Mouse (Mus musculus) cortical plate, adult 2 months (tissue): ENCODE measurements around the gene Tex264. TPM values are rescaled to one million over a fixed set of nuclear protein-coding genes. Genes with fewer than 3 reads are reported as not detected.

ENCODE experiments used
- H3K27ac ChIP-seq: fragments of 200-500 bp; 2 replicates; pipeline ENCODE4 v1.5.1; 2012; ENCODE audit warnings: low read length, control low read depth, inconsistent platforms; ENCODE audit not compliant: insufficient read depth
- H3K4me1 ChIP-seq: fragments of 200-500 bp; 2 replicates; pipeline ENCODE4 v1.6.1; 2011; ENCODE audit warnings: low read length; ENCODE audit not compliant: control insufficient read depth, insufficient read depth
- H3K4me3 ChIP-seq: fragments of 200-500 bp; 2 replicates; pipeline ENCODE4 v1.5.1; 2011; ENCODE audit warnings: mild to moderate bottlenecking, low read length, control low read depth; ENCODE audit not compliant: insufficient read depth
- CTCF ChIP-seq: fragments of 200-500 bp; IDR thresholded peaks from 2 replicates; pipeline ENCODE4 v1.5.1; 2011; ENCODE audit warnings: mild to moderate bottlenecking, control low read depth, low read length; ENCODE audit not compliant: insufficient read depth; ENCODE audit errors: extremely low read depth
- POLR2A ChIP-seq: fragments of 200-500 bp; IDR thresholded peaks from 2 replicates; pipeline ENCODE4 v1.6.1; 2011; ENCODE audit warnings: mild to moderate bottlenecking, low read length, control low read depth; ENCODE audit not compliant: insufficient read depth; ENCODE audit errors: extremely low read depth
- polyA plus RNA-seq: library from polyadenylated mRNA; depleted of rRNA; stranded (reverse); fragments of >200 nt; gene quantifications from 2 replicates; pipeline ENCODE4 v1.2.3, GENCODE M21; 2012

Gene Tex264
- polyA plus RNA-seq, 1 experiment: 109 TPM

- Histone ChIP-seq H3K4me3 (no peak overlapping the region), H3K27ac (no peak overlapping the region), H3K4me1 (0 out of 2 replicates have a peak, but pooled peaks cover 7% of the 10 kb centered on the region)
- TF ChIP-seq CTCF: peak; percentile 99
- no peak for TF ChIP-seq POLR2A
Observed at GRCm38 (mm10) chr9:106675480-106675879, 10.2 kb downstream of the Tex264 start.

DNA sequence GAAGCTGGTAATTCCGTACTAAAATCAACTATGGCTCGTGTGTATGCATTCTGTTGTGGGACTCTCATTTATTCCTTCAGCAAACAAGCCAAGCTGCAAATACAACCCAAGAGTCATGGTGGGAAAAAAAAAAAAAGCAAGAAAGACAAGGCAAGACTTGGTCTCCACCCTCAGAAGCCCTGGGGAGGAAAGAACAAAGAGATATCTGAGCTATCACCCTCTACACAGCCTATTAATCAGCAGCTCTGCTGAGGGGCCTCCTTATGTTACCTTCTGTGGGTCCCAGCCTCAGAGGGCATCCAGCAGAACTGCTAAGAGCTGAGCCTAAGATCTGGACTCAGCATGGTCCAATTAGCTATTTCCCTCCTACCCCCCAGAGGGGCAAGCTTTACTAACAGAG is 11.9 kb downstream of the Tex264 start:
- peaks cover 8% of the 10 kb centered on the region; the same call in 1 of the 2 replicates for H3K4me1 ChIP-seq
- no peak overlapping the region for H3K27ac ChIP-seq
- H3K4me3 ChIP-seq: no peak overlapping the region
- TF ChIP-seq CTCF (no peak), POLR2A (no peak)

DNA sequence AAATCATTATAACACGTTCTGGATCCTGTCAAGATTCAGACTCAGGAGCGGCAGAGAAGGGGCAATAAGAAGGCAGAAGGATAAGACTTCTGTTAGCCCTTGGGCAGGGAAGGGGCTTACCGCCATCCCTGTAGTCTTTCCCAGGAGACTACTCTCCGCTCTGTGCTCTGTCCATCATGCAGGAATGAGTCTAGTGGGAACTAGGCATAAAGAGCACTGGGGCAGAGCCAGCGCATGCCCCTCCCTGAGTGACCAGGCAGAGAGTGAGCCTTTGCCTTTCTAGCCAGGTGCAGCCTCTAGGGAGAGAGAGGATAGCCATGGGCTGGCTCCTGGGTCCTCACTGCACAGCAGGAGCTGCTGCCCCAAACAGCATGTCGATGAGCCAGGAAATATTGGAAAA is 20.9 kb downstream of the Tex264 start:
- no peak for TF ChIP-seq CTCF
- no peak for TF ChIP-seq POLR2A
- Histone ChIP-seq H3K27ac (peak overlapping the region; percentile 86), H3K4me1 (peaks cover 6% of the 10 kb centered on the region), H3K4me3 (no peak overlapping the region)

GRCm38 (mm10) chr9:106664433-106664832 is 21.3 kb downstream of the Tex264 start:
- TF ChIP-seq CTCF: no peak
- peak; percentile 47 for TF ChIP-seq POLR2A
- Histone ChIP-seq H3K4me3 (no peak overlapping the region), H3K4me1 (peaks cover 5% of the 10 kb centered on the region), H3K27ac (peak overlapping the region; percentile 86)

- no peak overlapping the region for H3K4me3 ChIP-seq
- no peak overlapping the region for H3K27ac ChIP-seq
- TF ChIP-seq CTCF (no peak), POLR2A (no peak)
- peaks cover 6% of the 10 kb centered on the region for H3K4me1 ChIP-seq
Observed at GRCm38 (mm10) chr9:106663200-106663599, 22.5 kb downstream of the Tex264 start.

- no peak for TF ChIP-seq CTCF
- TF ChIP-seq POLR2A: no peak
- H3K4me1 ChIP-seq: peaks cover 14% of the 10 kb centered on the region
- no peak overlapping the region for H3K4me3 ChIP-seq
- H3K27ac ChIP-seq: no peak overlapping the region
Observed at GRCm38 (mm10) chr9:106659935-106660334, 25.8 kb downstream of the Tex264 start.

- TF ChIP-seq CTCF (no peak), POLR2A (no peak)
- no peak overlapping the region for H3K4me3 ChIP-seq
- H3K27ac ChIP-seq: no peak overlapping the region
- H3K4me1 ChIP-seq: peaks cover 11% of the 10 kb centered on the region
Observed at GRCm38 (mm10) chr9:106659441-106659840, 26.3 kb downstream of the Tex264 start.

- TF ChIP-seq CTCF: no peak
- no peak for TF ChIP-seq POLR2A
- Histone ChIP-seq H3K4me1 (peaks cover 9% of the 10 kb centered on the region), H3K4me3 (no peak overlapping the region), H3K27ac (peak overlapping the region; percentile 18; the same call in 1 of the 2 replicates)
Observed at GRCm38 (mm10) chr9:106657592-106657991, 28.1 kb downstream of the Tex264 start.

GRCm38 (mm10) chr9:106656820-106657219 is 28.9 kb downstream of the Tex264 start:
- Histone ChIP-seq H3K4me3 (peak overlapping the region; percentile 60), H3K27ac (peak overlapping the region; percentile 18)
- peak; percentile 37; the same call in 1 of the 2 replicates for TF ChIP-seq POLR2A
- TF ChIP-seq CTCF: no peak

DNA sequence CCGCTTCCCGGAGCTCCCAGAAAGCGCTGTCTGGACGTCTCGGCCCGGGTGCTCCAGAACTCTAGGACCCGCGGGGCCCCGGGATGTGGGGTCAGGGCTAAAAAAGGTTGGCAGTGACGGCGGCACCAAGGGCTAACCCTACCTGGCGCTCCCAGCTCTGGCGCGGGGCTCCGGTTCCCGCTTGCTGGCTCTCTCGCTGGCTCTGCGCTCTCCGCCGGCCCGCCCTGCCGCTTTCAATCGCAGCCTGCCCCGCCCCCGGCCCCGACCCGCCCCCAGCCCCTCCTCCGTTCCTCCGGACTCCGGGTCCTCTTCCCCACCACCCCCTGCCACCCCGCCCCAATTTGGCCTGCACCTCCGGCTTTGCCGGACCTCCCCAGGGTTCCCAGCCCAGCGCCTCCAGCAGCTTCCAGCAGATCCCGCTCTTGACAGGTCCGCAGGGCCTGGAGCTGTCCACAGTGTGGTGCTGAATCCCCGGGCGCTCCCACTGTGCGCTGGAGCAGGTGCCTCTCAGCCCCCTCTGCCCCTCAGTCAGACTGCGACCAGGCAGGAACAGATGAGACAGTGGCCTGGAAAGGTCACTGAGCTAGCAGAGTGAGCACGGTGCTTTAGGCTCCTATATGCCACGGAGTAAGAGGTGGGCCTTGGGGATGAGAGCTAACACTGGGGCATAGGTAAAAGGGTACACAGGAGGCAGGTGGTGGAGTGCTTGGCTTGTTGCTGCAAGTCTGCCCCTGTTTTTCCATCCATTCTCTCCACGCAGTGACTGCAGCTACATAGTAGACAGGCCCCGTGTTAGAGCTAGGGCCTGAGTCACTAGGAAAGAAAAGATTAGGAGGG is 29.6 kb downstream of the Tex264 start, which contains the start of gene Grm2:
Gene Grm2, minus strand, starts transcription at position 199 of the 837 bp plus-strand sequence.
- peak within 1 kb of the TSS; percentile 60 for H3K4me3 ChIP-seq
- peak within 1 kb of the TSS; percentile 38 for H3K27ac ChIP-seq
- TF ChIP-seq POLR2A (no peak), CTCF (no peak)
- peaks cover 9% of the 10 kb centered on the region for H3K4me1 ChIP-seq

More at GRCm38 (mm10) chr9:106656820-106657219, 28.9 kb downstream of the Tex264 start:
- peaks cover 9% of the 10 kb centered on the region for H3K4me1 ChIP-seq
